Mouse (Mus musculus) CH12.LX (cell line): ENCODE results near the gene Rplp1. TPM values are rescaled to one million over a fixed set of nuclear protein-coding genes. Genes with fewer than 3 reads are reported as not detected.

Experiments used
- DNase-seq: peaks from one replicate; pipeline ENCODE4 v3.0.0-alpha.2; 2013; ENCODE audit errors: extremely low read depth
- H3K27ac ChIP-seq: 2 replicates; pipeline ENCODE4 v1.5.1; 2012; ENCODE audit warnings: low read depth, mild to moderate bottlenecking, control low read depth, moderate library complexity; ENCODE audit not compliant: insufficient read depth
- H3K27me3 ChIP-seq: replicated peaks from 2 replicates; pipeline ENCODE3; 2012; ENCODE audit warnings: inconsistent platforms
- H3K36me3 ChIP-seq, 2 experiments: replicated peaks in 1 of 2; 2 replicates each; pipeline versions ENCODE3 to v1.6.1; 2012; ENCODE audit warnings: inconsistent platforms in 1 of 2, low read length in 1 of 2, mild to moderate bottlenecking in 1 of 2, mixed read lengths in 1 of 2, moderate library complexity in 1 of 2; ENCODE audit not compliant: control insufficient read depth in 1 of 2, insufficient read depth in 1 of 2
- H3K4me1 ChIP-seq, 2 experiments: 2 replicates each; pipeline ENCODE4 v1.6.1; 2012; ENCODE audit warnings: inconsistent platforms in 1 of 2, moderate library complexity in 1 of 2; ENCODE audit not compliant: insufficient read depth in 2 of 2, control insufficient read depth in 1 of 2
- H3K4me2 ChIP-seq: 2 replicates; pipeline ENCODE4 v1.6.1; 2012; ENCODE audit warnings: low read depth, mild to moderate bottlenecking, control low read depth; ENCODE audit not compliant: poor library complexity, insufficient read depth, severe bottlenecking
- H3K4me3 ChIP-seq, 3 experiments: fragments of 150-350 bp in 1 of 3; sonication (generic) in 1 of 3; replicated peaks in 1 of 3; 2 replicates each; pipeline versions ENCODE3 to v1.5.1; 2011 to 2012; ENCODE audit warnings: low read depth in 2 of 3, low read length in 2 of 3, mild to moderate bottlenecking in 2 of 3, moderate library complexity in 2 of 3, control low read depth in 1 of 3, improper control_type of control experiment in 1 of 3, inconsistent platforms in 1 of 3, mixed read lengths in 1 of 3; ENCODE audit not compliant: poor library complexity in 1 of 3
- H3K79me2 ChIP-seq: replicated peaks from 2 replicates; pipeline ENCODE4 v1.6.1; 2012; ENCODE audit warnings: mild to moderate bottlenecking, moderate library complexity; ENCODE audit not compliant: control insufficient read depth, poor library complexity, insufficient read depth, severe bottlenecking; ENCODE audit errors: extremely low read depth
- H3K9ac ChIP-seq: 2 replicates; pipeline ENCODE4 v1.6.1; 2012; ENCODE audit warnings: low read depth, mild to moderate bottlenecking, control low read depth, moderate library complexity; ENCODE audit not compliant: insufficient read depth
- H3K9me3 ChIP-seq: replicated peaks from 2 replicates; pipeline ENCODE3; 2012; ENCODE audit warnings: low read length, inconsistent platforms, mixed read lengths
- CHD2 ChIP-seq: IDR thresholded peaks from 2 replicates; pipeline ENCODE4 v1.6.1; 2011; ENCODE audit warnings: low read length, improper control_type of control experiment
- CTCF ChIP-seq, 2 experiments: IDR thresholded peaks in 1 of 2; conservative IDR thresholded peaks in 1 of 2; 2 replicates each; pipeline ENCODE4 v1.5.1; 2011 to 2012; ENCODE audit warnings: low read depth in 2 of 2, low read length in 2 of 2, improper control_type of control experiment in 1 of 2, inconsistent platforms in 1 of 2, mild to moderate bottlenecking in 1 of 2, moderate library complexity in 1 of 2
- ELF1 ChIP-seq: IDR thresholded peaks from 2 replicates; pipeline ENCODE4 v1.6.1; 2014; ENCODE audit warnings: low read depth, mild to moderate bottlenecking, inconsistent platforms, low read length, improper control_type of control experiment
- ETS1 ChIP-seq: conservative IDR thresholded peaks from 2 replicates; pipeline ENCODE4 v1.6.1; 2012; ENCODE audit warnings: low read depth, mild to moderate bottlenecking, inconsistent platforms, low read length, improper control_type of control experiment, moderate library complexity
- KAT2A ChIP-seq: IDR thresholded peaks from 2 replicates; pipeline ENCODE4 v1.6.1; 2012; ENCODE audit warnings: low read length, improper control_type of control experiment, inconsistent platforms; ENCODE audit not compliant: insufficient replicate concordance
- MAX ChIP-seq: IDR thresholded peaks from 2 replicates; pipeline ENCODE4 v1.6.1; 2011; ENCODE audit warnings: low read length, improper control_type of control experiment
- MXI1 ChIP-seq: IDR thresholded peaks from 2 replicates; pipeline ENCODE4 v1.6.1; 2011; ENCODE audit warnings: mild to moderate bottlenecking, low read depth, low read length, improper control_type of control experiment
- MYC ChIP-seq: IDR thresholded peaks from 2 replicates; pipeline ENCODE4 v1.6.1; 2011; ENCODE audit warnings: low read depth, mild to moderate bottlenecking, improper control_type of control experiment, low read length
- NRF1 ChIP-seq: IDR thresholded peaks from 2 replicates; pipeline ENCODE4 v1.6.1; 2014; ENCODE audit warnings: low read depth, mild to moderate bottlenecking, inconsistent platforms, low read length, improper control_type of control experiment, moderate library complexity
- POLR2A ChIP-seq: IDR thresholded peaks from 2 replicates; pipeline ENCODE4 v1.6.1; 2011; ENCODE audit warnings: low read depth, mild to moderate bottlenecking, improper control_type of control experiment, low read length
- RCOR1 ChIP-seq: conservative IDR thresholded peaks from 2 replicates; pipeline ENCODE4 v1.6.1; 2012; ENCODE audit warnings: low read depth, mild to moderate bottlenecking, inconsistent platforms, low read length, improper control_type of control experiment
- SIN3A ChIP-seq: IDR thresholded peaks from 2 replicates; pipeline ENCODE4 v1.6.1; 2012; ENCODE audit warnings: low read length, improper control_type of control experiment, inconsistent platforms
- TBP ChIP-seq: conservative IDR thresholded peaks from 2 replicates; pipeline ENCODE4 v1.6.1; 2011; ENCODE audit warnings: low read depth, low read length, improper control_type of control experiment
- USF1 ChIP-seq: IDR thresholded peaks from 2 replicates; pipeline ENCODE4 v1.6.1; 2014; ENCODE audit warnings: low read depth, mild to moderate bottlenecking, inconsistent platforms, low read length, improper control_type of control experiment
- USF2 ChIP-seq: conservative IDR thresholded peaks from 2 replicates; pipeline ENCODE4 v1.6.1; 2011; ENCODE audit warnings: low read depth, low read length, improper control_type of control experiment
- dilution Hi-C: fragments of 300-500 bp; cut with MboI; formaldehyde crosslinking; loops from 2 replicates; pipeline ENCODE4 v1.14.3; 2020; ENCODE audit warnings: low sequenced_read_pairs; ENCODE audit not compliant: extremely low pct_unique_long_range_greater_than_20kb, extremely low pct_ligation_motif_present
- in situ Hi-C: fragments of 300-500 bp; cut with MboI; formaldehyde crosslinking; loops from 3 replicates; pipeline ENCODE4 v1.14.3; 2019; ENCODE audit warnings: low sequenced_read_pairs, low pct_ligation_motif_present, low pct_unique_long_range_greater_than_20kb, mixed read lengths
- polyA plus RNA-seq: library from polyadenylated mRNA; unstranded; fragments of >175 nt; gene quantifications from 2 replicates; pipeline ENCODE4 v1.2.1, GENCODE M21; 2012; ENCODE audit warnings: low read depth; ENCODE audit not compliant: insufficient read length
- total RNA-seq, 2 experiments: library from RNA; depleted of rRNA; stranded (reverse); fragments of 300-350 nt in 1 of 2; fragments of >200 nt in 1 of 2; gene quantifications; 2 replicates each; pipeline ENCODE4 v1.2.3; 2012 to 2014

Rplp1 gene
- total and polyA plus RNA-seq, 3 experiments: 6,276 to 13,782 (median 7,835) TPM

DNA sequence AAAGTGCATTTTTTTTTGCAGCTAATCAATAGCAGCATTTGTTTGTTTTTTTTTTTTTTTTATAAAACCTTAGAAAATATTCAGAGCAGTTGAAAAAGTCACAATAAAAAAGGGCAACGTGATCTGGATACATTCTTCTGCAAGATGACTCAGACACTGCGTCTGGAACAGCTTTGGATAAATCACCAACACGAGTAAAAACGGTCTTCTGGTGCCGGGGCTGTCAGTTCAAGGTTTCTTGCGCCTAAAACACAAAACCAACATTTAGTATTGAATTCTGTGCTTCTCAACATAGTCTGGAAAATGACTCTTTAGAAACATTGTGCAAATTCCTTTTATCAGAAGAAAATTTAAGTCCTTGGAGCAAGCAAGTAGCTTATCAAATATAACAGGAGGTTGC is 3.1 kb upstream of the Rplp1 start:
- TF ChIP-seq MXI1 (no peak), USF2 (no peak), KAT2A (no peak), TBP (no peak), NRF1 (no peak), POLR2A (no peak), CTCF (conservative IDR thresholded peaks at IDR 0.05 in 1 of 2, IDR thresholded peaks at IDR 0.05 in 1 of 2; ENCODE audit: low read depth in 2 of 2, low read length in 2 of 2) (no peak), MAX (no peak), ELF1 (no peak), USF1 (no peak)
- Histone ChIP-seq H3K4me3 (no peak overlapping the region), H3K36me3 (peaks cover 52 to 78% of the 10 kb centered on the region in 2 experiments), H3K79me2 (peaks cover 10% of the 10 kb centered on the region), H3K9ac (no peak overlapping the region), H3K9me3 (no peaks in the 10 kb centered on the region), H3K27ac (no peak overlapping the region), H3K4me1 (peaks cover under 1 to 27% of the 10 kb centered on the region in 2 experiments; a peak in 2 of 4 replicates), H3K4me2 (no peak overlapping the region), H3K27me3 (no peaks in the 10 kb centered on the region)
- in situ Hi-C loops: no loop called here
- dilution Hi-C loops: no loop called here
- no peak for DNase-seq

DNA sequence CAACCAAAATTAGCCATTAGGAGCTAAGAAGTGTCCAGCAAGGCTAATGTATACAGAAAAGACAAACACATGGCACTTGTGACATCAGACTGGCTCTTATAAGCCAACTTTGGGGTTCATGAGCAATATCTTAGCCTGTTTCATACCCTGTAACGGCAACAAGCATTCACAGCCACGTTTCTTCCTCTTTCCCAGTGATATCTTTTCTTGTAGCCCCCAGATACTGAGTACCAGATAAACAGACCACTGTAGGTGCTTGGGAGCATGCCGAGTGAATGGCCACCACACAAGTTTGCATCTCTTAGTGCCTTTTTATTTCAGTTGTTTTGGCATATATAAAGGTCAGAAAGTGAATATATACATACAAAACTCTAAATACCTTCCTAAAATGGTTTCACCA is 2.6 kb upstream of the Rplp1 start:
- DNase-seq: no peak
- peaks cover 52 to 78% of the 10 kb centered on the region in 2 experiments for H3K36me3 ChIP-seq
- no peak overlapping the region for H3K4me2 ChIP-seq
- peaks cover 10% of the 10 kb centered on the region for H3K79me2 ChIP-seq
- no peak overlapping the region for H3K9ac ChIP-seq
- no peaks in the 10 kb centered on the region for H3K27me3 ChIP-seq
- TF ChIP-seq ETS1: no peak
- TF ChIP-seq CTCF (conservative IDR thresholded peaks at IDR 0.05 in 1 of 2, IDR thresholded peaks at IDR 0.05 in 1 of 2; ENCODE audit: low read depth in 2 of 2, low read length in 2 of 2): no peak
- TF ChIP-seq MYC: no peak
- TF ChIP-seq POLR2A: no peak
- no peak for TF ChIP-seq CHD2
- no peak for TF ChIP-seq SIN3A
- no peak for TF ChIP-seq RCOR1
- TF ChIP-seq, all 38 proteins: peak for 0
- no peak overlapping the region for H3K27ac ChIP-seq
- no peaks in the 10 kb centered on the region for H3K9me3 ChIP-seq
- H3K4me1 ChIP-seq: peaks cover 2 to 31% of the 10 kb centered on the region in 2 experiments; a peak in 2 of 4 replicates
- dilution Hi-C loops: no loop called here
- H3K4me3 ChIP-seq: no peak overlapping the region
- in situ Hi-C loops: no loop called here
